Mouse (Mus musculus) thymus, postnatal 0 days (tissue): ENCODE data around the gene Vmn1r239-ps. TPM values are rescaled to one million over a fixed set of nuclear protein-coding genes. Genes with fewer than 3 reads are reported as not detected.
"Not testable (repeated sequence)": the region's sequence is repeated elsewhere in the genome, so short reads cannot be mapped to it uniquely, and the experiment has no call there.

ENCODE experiments used
- DNase-seq: peaks from one replicate; pipeline ENCODE4 v3.0.0-alpha.2; 2015; ENCODE audit warnings: low spot score
- polyA plus RNA-seq: library from polyadenylated mRNA; unstranded; fragments of >200 nt; fragmentation: Nextera tagmentation; extraction: Ambion mirVana; gene quantifications from 2 replicates; pipeline ENCODE4 v1.2.1, GENCODE M21; 2015

Gene Vmn1r239-ps
- polyA plus RNA-seq = not detected in 2 replicates

- not testable (repeated sequence) for DNase-seq
Measured at GRCm38 (mm10) chrX:147453610-147454009, at the start of gene Vmn1r239-ps. TSS of gene Vmn1r239-ps (minus strand) at chrX:147453710.

GRCm38 (mm10) chrX:147489551-147489950 lies 36.0 kb upstream of the Vmn1r239-ps start:
- DNase-seq = no peak

GRCm38 (mm10) chrX:147443386-147443785 lies 10.1 kb downstream of the Vmn1r239-ps start:
- DNase-seq = no peak

- DNase-seq = no peak
Measured at GRCm38 (mm10) chrX:147435400-147435799, 18.1 kb downstream of the Vmn1r239-ps start.

- no peak for DNase-seq
Measured at GRCm38 (mm10) chrX:147429753-147430152, 23.8 kb downstream of the Vmn1r239-ps start.

GRCm38 (mm10) chrX:147429129-147429528 lies 24.4 kb downstream of the Vmn1r239-ps start, which contains the start of gene Il13ra2:
TSS of gene Il13ra2 (minus strand) at chrX:147429192.
- DNase-seq = no peak

Other genes starting within 250 kb of the Vmn1r239-ps start
- gene Il13ra2, start 24.5 kb downstream of the Vmn1r239-ps start, polyA plus RNA-seq = 1.0 and 1.3 TPM in 2 replicates
- 0.98 and 1.8 TPM in 2 replicates for gene Lrch2, start 100.4 kb upstream of the Vmn1r239-ps start, polyA plus RNA-seq